Mouse (Mus musculus) small intestine, adult 10 weeks (tissue): ENCODE results near the gene Arl13b. TPM values are rescaled to one million over a fixed set of nuclear protein-coding genes. Genes with fewer than 3 reads are reported as not detected.

Experiments used
- polyA plus RNA-seq: library from polyadenylated mRNA; stranded (reverse); fragments of 350-450 nt; fragmentation: Illumina TruSeq; extraction: RNeasy Lipid Tissue Mini Kit (QIAGEN cat#74804); gene quantifications from one replicate; pipeline ENCODE4 v1.2.3, GENCODE M21; 2014; ENCODE audit warnings: low replicate concordance

The Arl13b gene
- 22.2 TPM for polyA plus RNA-seq

GRCm38 (mm10) chr16:62846498-62847312 lies at the start of gene Arl13b:
Gene Arl13b (minus strand): TSS chr16:62847040.

GRCm38 (mm10) chr16:62854191-62855068 lies 7.6 kb upstream of the Arl13b start, which contains the start of gene Pros1:
Gene Pros1 (plus strand): TSS chr16:62854307.

GRCm38 (mm10) chr16:62814491-62814890 lies 32.3 kb downstream of the Arl13b start, which contains the start of gene Stx19:
Gene Stx19 (plus strand): TSS chr16:62814676.

GRCm38 (mm10) chr16:62786621-62787331 lies 60.1 kb downstream of the Arl13b start, which contains the start of gene Nsun3:
Gene Nsun3 (minus strand): TSS chr16:62786818.

Other genes starting within 250 kb of the Arl13b start
- 25.6 TPM for gene Nsun3, start 60.2 kb downstream of the Arl13b start, polyA plus RNA-seq
- not detected for gene Stx19, start 32.4 kb downstream of the Arl13b start, polyA plus RNA-seq
- gene Pros1, start 7.3 kb upstream of the Arl13b start, polyA plus RNA-seq, result 91.8 TPM